Mouse (Mus musculus) lung, embryonic 14.5 days (tissue): ENCODE measurements around the gene Ckap2l. TPM values are rescaled to one million over a fixed set of nuclear protein-coding genes. Genes with fewer than 3 reads are reported as not detected.

Experiments used
- ATAC-seq: fragments of 200-750 bp; cut with Nextera tagmentation; 2 replicates; pipeline ENCODE4 v1.8.0; 2017; ENCODE audit warnings: mild to moderate bottlenecking, moderate TSS enrichment, moderate library complexity; ENCODE audit not compliant: insufficient read depth
- DNase-seq: peaks from one replicate; pipeline ENCODE4 v3.0.0-alpha.2; 2015
- H3K27ac ChIP-seq: fragments of 300-500 bp; sonication (generic); 2 replicates; pipeline ENCODE4 v1.5.1; 2014; ENCODE audit warnings: low read depth, mild to moderate bottlenecking, moderate library complexity
- H3K27me3 ChIP-seq: fragments of 300-500 bp; sonication (generic); 2 replicates; pipeline ENCODE4 v1.6.1; 2014; ENCODE audit warnings: low read length, control low read depth; ENCODE audit not compliant: insufficient read depth
- H3K36me3 ChIP-seq: fragments of 300-500 bp; sonication (generic); 2 replicates; pipeline ENCODE4 v1.6.1; 2014; ENCODE audit warnings: control low read depth; ENCODE audit not compliant: insufficient read depth
- H3K4me1 ChIP-seq: fragments of 300-500 bp; sonication (generic); 2 replicates; pipeline ENCODE4 v1.6.1; 2014; ENCODE audit warnings: antibody characterized with exemption, control low read depth; ENCODE audit not compliant: insufficient read depth
- H3K4me2 ChIP-seq: fragments of 300-500 bp; sonication (generic); 2 replicates; pipeline ENCODE4 v1.6.1; 2014; ENCODE audit warnings: mild to moderate bottlenecking
- H3K4me3 ChIP-seq: fragments of 300-500 bp; sonication (generic); 2 replicates; pipeline ENCODE4 v1.5.1; 2014; ENCODE audit warnings: low read depth, low read length
- H3K9ac ChIP-seq: fragments of 300-500 bp; sonication (generic); 2 replicates; pipeline ENCODE4 v1.6.1; 2014
- H3K9me3 ChIP-seq: fragments of 300-500 bp; sonication (generic); 2 replicates; pipeline ENCODE4 v1.6.1; 2016; ENCODE audit warnings: low read depth, low read length, control low read depth
- CTCF ChIP-seq: IDR thresholded peaks from 2 replicates; pipeline ENCODE4 v1.5.1; 2016; ENCODE audit warnings: antibody characterized with exemption, low read depth
- WGBS: fragments of 180-500 bp; shearing (Covaris S2); extraction: QIAGEN DNeasy Blood & Tissue Kit; methylation state at CpG from one replicate; pipeline ENCODE4 v1.1.7; 2014; 5-methylcytosine and 5-hydroxymethylcytosine counted together
- polyA plus RNA-seq: library from polyadenylated mRNA; unstranded; fragments of >200 nt; fragmentation: Nextera tagmentation; extraction: Ambion mirVana; gene quantifications from 2 replicates; pipeline ENCODE4 v1.2.1, GENCODE M21; 2014

Ckap2l gene
- polyA plus RNA-seq, 1 experiment from 2014 or later = 73.4 TPM

- no peak overlapping the region for H3K4me2 ChIP-seq
- no peak for DNase-seq
- no peak overlapping the region for H3K9ac ChIP-seq
- H3K4me3 ChIP-seq = no peak overlapping the region
- no peaks in the 10 kb centered on the region for H3K4me1 ChIP-seq
- ATAC-seq = no peak
- H3K9me3 ChIP-seq = no peaks in the 10 kb centered on the region
- no peak for TF ChIP-seq CTCF
- 53% methylated on average over 1 of the region's 1 CpGs for WGBS
- H3K27me3 ChIP-seq = no peaks in the 10 kb centered on the region
- no peaks in the 10 kb centered on the region for H3K36me3 ChIP-seq
- no peak overlapping the region for H3K27ac ChIP-seq
Measured at GRCm38 (mm10) chr2:129322117-129322635, 25.2 kb upstream of the Ckap2l start.

- no peaks in the 10 kb centered on the region for H3K9me3 ChIP-seq
- H3K27me3 ChIP-seq = no peaks in the 10 kb centered on the region
- DNase-seq (no peak), ATAC-seq (no peak)
- WGBS = 68% methylated on average over 8 of the region's 8 CpGs
- H3K4me3 ChIP-seq = no peak overlapping the region
- TF ChIP-seq CTCF = no peak
- no peak overlapping the region for H3K4me2 ChIP-seq
- no peak overlapping the region for H3K27ac ChIP-seq
- no peak overlapping the region for H3K9ac ChIP-seq
- H3K4me1 ChIP-seq = no peaks in the 10 kb centered on the region
- H3K36me3 ChIP-seq = no peaks in the 10 kb centered on the region
Measured at GRCm38 (mm10) chr2:129320033-129320605, 23.1 kb upstream of the Ckap2l start.

- TF ChIP-seq CTCF = no peak
- DNase-seq (no peak), ATAC-seq (no peak)
- H3K27me3 ChIP-seq = no peaks in the 10 kb centered on the region
- H3K4me2 ChIP-seq = no peak overlapping the region
- no peak overlapping the region for H3K4me3 ChIP-seq
- 61% methylated on average over 4 of the region's 4 CpGs for WGBS
- no peaks in the 10 kb centered on the region for H3K9me3 ChIP-seq
- no peak overlapping the region for H3K9ac ChIP-seq
- no peaks in the 10 kb centered on the region for H3K4me1 ChIP-seq
- H3K36me3 ChIP-seq = no peaks in the 10 kb centered on the region
- no peak overlapping the region for H3K27ac ChIP-seq
Measured at GRCm38 (mm10) chr2:129315831-129316230, 18.8 kb upstream of the Ckap2l start.

GRCm38 (mm10) chr2:129314880-129315279 is 17.9 kb upstream of the Ckap2l start:
- Histone ChIP-seq H3K4me3 (no peak overlapping the region), H3K9me3 (no peaks in the 10 kb centered on the region), H3K27ac (no peak overlapping the region), H3K27me3 (no peaks in the 10 kb centered on the region), H3K36me3 (no peaks in the 10 kb centered on the region), H3K9ac (no peak overlapping the region), H3K4me1 (no peaks in the 10 kb centered on the region), H3K4me2 (no peak overlapping the region)
- TF ChIP-seq CTCF = no peak
- DNase-seq (no peak), ATAC-seq (no peak)
- 71% methylated on average over 6 of the region's 6 CpGs for WGBS

GRCm38 (mm10) chr2:129313934-129314333 is 16.9 kb upstream of the Ckap2l start:
- WGBS = 96% methylated on average over 1 of the region's 1 CpGs
- Histone ChIP-seq H3K4me3 (no peak overlapping the region), H3K9me3 (no peaks in the 10 kb centered on the region), H3K27me3 (no peaks in the 10 kb centered on the region), H3K4me2 (no peak overlapping the region), H3K9ac (no peak overlapping the region), H3K36me3 (no peaks in the 10 kb centered on the region), H3K27ac (no peak overlapping the region), H3K4me1 (no peaks in the 10 kb centered on the region)
- TF ChIP-seq CTCF = no peak
- DNase-seq = no peak
- no peak for ATAC-seq

GRCm38 (mm10) chr2:129309836-129310235 is 12.8 kb upstream of the Ckap2l start, which contains the start of gene Il1a:
TSS of gene Il1a (minus strand) at chr2:129309972.
- Histone ChIP-seq H3K4me2 (no peak within 1 kb of the TSS), H3K4me3 (no peak within 1 kb of the TSS), H3K27ac (no peak within 1 kb of the TSS), H3K4me1 (no peaks in the 10 kb centered on the region), H3K36me3 (no peaks in the 10 kb centered on the region), H3K27me3 (no peaks in the 10 kb centered on the region), H3K9me3 (no peaks in the 10 kb centered on the region), H3K9ac (no peak within 1 kb of the TSS)
- ATAC-seq (no peak), DNase-seq (no peak)
- 80% methylated on average over 7 of the region's 7 CpGs for WGBS
- no peak for TF ChIP-seq CTCF

GRCm38 (mm10) chr2:129306020-129306419 is 9.0 kb upstream of the Ckap2l start:
- WGBS = 68% methylated on average over 4 of the region's 4 CpGs
- Histone ChIP-seq H3K9me3 (no peaks in the 10 kb centered on the region), H3K9ac (no peak overlapping the region), H3K36me3 (no peaks in the 10 kb centered on the region), H3K4me1 (no peaks in the 10 kb centered on the region), H3K4me2 (no peak overlapping the region), H3K4me3 (no peak overlapping the region), H3K27me3 (no peaks in the 10 kb centered on the region), H3K27ac (no peak overlapping the region)
- TF ChIP-seq CTCF = no peak
- ATAC-seq (no peak), DNase-seq (no peak)
